Mouse (Mus musculus) testis, adult 2 months (tissue): ENCODE measurements around the gene Gm853. TPM values are rescaled to one million over a fixed set of nuclear protein-coding genes. Genes with fewer than 3 reads are reported as not detected.

Experiments
- H3K27ac ChIP-seq: fragments of 200-500 bp; 2 replicates; pipeline ENCODE4 v1.5.1; 2012; ENCODE audit warnings: low read depth, low read length; ENCODE audit not compliant: control insufficient read depth, insufficient read depth
- H3K27me3 ChIP-seq: fragments of 200-500 bp; 2 replicates; pipeline ENCODE4 v1.6.1; 2012; ENCODE audit warnings: mild to moderate bottlenecking, low read length, moderate library complexity; ENCODE audit not compliant: control insufficient read depth, insufficient read depth
- H3K36me3 ChIP-seq: fragments of 200-500 bp; 2 replicates; pipeline ENCODE4 v1.6.1; 2012; ENCODE audit warnings: mild to moderate bottlenecking, low read length; ENCODE audit not compliant: control insufficient read depth, insufficient read depth
- H3K4me1 ChIP-seq: fragments of 200-500 bp; 2 replicates; pipeline ENCODE4 v1.6.1; 2012; ENCODE audit warnings: low read length; ENCODE audit not compliant: control insufficient read depth, insufficient read depth
- H3K4me3 ChIP-seq: fragments of 200-500 bp; 2 replicates; pipeline ENCODE4 v1.5.1; 2012; ENCODE audit warnings: low read depth, mild to moderate bottlenecking, low read length, moderate library complexity, mixed read lengths; ENCODE audit not compliant: control insufficient read depth
- CTCF ChIP-seq: fragments of 200-500 bp; IDR thresholded peaks from 2 replicates; pipeline ENCODE4 v1.5.1; 2012; ENCODE audit warnings: low read depth, mild to moderate bottlenecking, inconsistent platforms, low read length, moderate library complexity; ENCODE audit not compliant: control insufficient read depth, insufficient read depth, insufficient replicate concordance
- POLR2A ChIP-seq: fragments of 200-500 bp; IDR thresholded peaks from 2 replicates; pipeline ENCODE4 v1.6.1; 2012; ENCODE audit warnings: low read depth, mild to moderate bottlenecking, inconsistent platforms, low read length, moderate library complexity; ENCODE audit not compliant: control insufficient read depth
- polyA plus RNA-seq: library from polyadenylated mRNA; depleted of rRNA; stranded (reverse); fragments of >200 nt; gene quantifications from 2 replicates; pipeline ENCODE4 v1.2.3, GENCODE M21; 2012

The Gm853 gene
- polyA plus RNA-seq, 1 experiment = not detected

- Histone ChIP-seq H3K27ac (no peak overlapping the region), H3K4me1 (peaks cover 21% of the 10 kb centered on the region), H3K36me3 (no peaks in the 10 kb centered on the region), H3K27me3 (no peaks in the 10 kb centered on the region), H3K4me3 (no peak overlapping the region)
- TF ChIP-seq POLR2A (no peak), CTCF (no peak)
Observed at GRCm38 (mm10) chr4:130177536-130177935, 44.7 kb downstream of the Gm853 start.

- H3K36me3 ChIP-seq = no peaks in the 10 kb centered on the region
Observed at GRCm38 (mm10) chr4:130177087-130177486, 45.1 kb downstream of the Gm853 start.

DNA sequence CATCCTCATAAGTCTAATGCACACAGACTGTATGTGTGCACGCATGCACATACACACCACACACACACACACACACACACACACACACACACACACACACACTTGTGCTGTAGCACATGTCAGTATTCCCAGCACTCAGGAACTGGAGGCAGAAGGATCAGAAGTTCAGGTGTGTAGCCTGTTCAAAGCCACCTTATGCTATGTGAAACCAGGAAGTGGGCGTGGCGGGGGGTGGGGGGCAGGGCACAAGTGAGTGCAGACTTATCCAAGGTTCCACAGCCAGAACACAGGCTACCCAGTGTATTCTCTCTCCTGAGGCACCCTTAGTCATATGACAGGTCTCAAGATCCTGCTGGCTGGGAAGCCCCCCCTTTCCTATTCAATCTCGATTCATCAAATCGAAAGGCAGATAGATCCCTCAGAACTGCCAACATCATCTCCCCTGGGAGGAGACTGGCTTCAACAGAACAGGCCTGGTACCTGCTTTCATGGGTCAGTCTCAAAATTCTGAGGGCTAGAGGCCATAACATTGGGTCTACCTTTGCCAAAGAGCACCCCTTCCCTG is 46.0 kb downstream of the Gm853 start:
- Histone ChIP-seq H3K4me1 (peaks cover 21% of the 10 kb centered on the region), H3K4me3 (no peak overlapping the region), H3K36me3 (no peaks in the 10 kb centered on the region), H3K27ac (no peak overlapping the region), H3K27me3 (no peaks in the 10 kb centered on the region)
- TF ChIP-seq CTCF (no peak), POLR2A (no peak)

More at GRCm38 (mm10) chr4:130177087-130177486, 45.1 kb downstream of the Gm853 start:
- TF ChIP-seq POLR2A = no peak
- no peak for TF ChIP-seq CTCF
- Histone ChIP-seq H3K27me3 (no peaks in the 10 kb centered on the region), H3K27ac (no peak overlapping the region), H3K4me3 (no peak overlapping the region), H3K4me1 (peaks cover 21% of the 10 kb centered on the region)

DNA sequence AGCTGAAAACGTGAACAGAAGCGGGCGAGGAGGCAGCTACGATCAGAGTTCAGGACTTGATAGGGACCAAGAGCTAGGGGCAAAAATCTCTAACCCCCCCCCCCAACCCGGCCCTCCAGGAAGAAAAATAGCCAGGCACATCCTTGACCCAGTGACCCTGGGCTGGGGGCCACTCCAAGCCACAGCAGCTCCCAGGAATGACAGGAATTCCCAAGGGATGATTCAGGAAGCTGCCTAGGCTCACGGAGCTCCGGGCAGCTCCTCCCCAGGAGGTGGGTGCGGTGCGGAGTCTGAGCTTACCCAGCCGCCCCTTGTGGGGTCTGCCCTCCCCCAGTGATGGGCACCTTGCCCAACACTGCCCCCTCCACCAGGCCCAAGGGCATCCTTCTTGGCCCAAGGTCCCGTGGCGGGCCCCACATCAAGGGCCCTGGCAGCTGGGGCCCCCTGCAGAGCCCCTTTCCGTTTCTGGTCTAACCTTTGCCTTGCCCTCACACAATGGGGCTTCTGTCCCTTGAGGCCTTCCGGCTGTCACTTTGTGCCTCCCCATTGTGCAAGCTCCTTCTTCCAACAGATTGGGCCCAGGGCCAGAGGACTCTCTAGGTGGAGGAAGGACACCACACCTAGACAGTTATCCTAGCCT is 47.0 kb downstream of the Gm853 start, which contains the start of gene Tinagl1:
Tinagl1 (minus strand) TSS at position 51 of the 640 bp plus-strand sequence.
- Histone ChIP-seq H3K27me3 (no peaks in the 10 kb centered on the region), H3K4me3 (peak within 1 kb of the TSS; percentile 52), H3K36me3 (no peaks in the 10 kb centered on the region), H3K4me1 (peaks cover 20% of the 10 kb centered on the region), H3K27ac (no peak within 1 kb of the TSS)
- TF ChIP-seq CTCF = no peak
- no peak for TF ChIP-seq POLR2A

DNA sequence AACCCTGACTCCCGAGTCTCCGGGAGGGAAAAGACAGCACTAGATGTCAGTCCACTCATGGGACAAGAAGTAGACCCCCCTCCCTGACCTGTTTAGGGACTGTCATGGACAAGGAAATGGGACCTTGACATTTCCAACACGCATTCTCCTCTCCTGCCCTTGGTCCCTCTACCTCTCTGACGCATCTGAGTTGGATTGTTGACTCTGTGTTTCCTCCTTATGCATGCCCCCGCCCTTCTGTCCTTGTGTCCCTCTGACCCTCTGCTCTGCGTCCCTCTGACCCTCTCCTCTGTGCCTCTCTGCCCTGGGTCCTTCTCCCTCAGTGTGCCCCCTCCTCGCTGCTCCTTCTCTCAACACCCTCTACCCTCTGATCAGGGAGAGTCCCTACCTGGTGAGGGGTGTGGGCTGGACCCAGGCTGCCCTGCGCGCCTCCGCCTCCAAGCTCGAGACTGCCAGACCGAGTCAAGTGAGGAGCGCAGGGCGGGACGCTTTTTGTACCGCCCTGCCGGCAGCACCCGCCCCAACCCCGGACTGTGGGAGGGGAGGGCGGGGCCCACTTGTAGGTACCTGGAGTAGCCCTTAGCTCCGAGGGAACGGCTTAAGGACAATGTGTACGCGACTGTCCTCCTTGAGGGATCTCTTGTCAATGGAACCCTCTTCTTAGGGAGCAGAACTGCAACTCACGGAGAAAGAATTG is 47.7 kb downstream of the Gm853 start:
- Histone ChIP-seq H3K4me3 (peak overlapping the region; percentile 52), H3K27ac (no peak overlapping the region), H3K36me3 (no peaks in the 10 kb centered on the region), H3K4me1 (peaks cover 16% of the 10 kb centered on the region), H3K27me3 (no peaks in the 10 kb centered on the region)
- 0 out of 2 replicates have a peak, but pooled peaks have one; percentile 9 for TF ChIP-seq POLR2A
- no peak for TF ChIP-seq CTCF

DNA sequence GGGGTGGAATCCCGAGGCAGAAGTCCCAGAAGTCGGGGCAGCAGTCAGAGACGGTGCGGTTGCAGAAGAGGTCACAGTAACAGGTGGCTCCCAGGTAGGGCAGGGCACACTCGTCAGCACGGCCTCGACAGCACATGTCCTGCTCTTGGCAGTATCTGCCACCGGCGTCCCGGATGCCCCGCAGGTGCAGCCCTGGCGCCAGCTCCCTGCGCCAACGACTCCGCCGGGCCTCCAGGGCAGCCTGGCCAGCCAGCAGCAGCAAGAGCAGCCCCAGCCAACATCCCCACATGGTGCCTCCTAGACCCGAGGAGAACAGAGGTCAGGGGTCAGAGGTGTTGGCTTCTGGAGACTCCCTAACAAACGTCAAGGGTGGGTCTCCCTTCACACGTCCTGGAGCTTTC is 48.3 kb downstream of the Gm853 start:
- Histone ChIP-seq H3K36me3 (no peaks in the 10 kb centered on the region), H3K27ac (no peak overlapping the region), H3K27me3 (no peaks in the 10 kb centered on the region), H3K4me1 (peaks cover 16% of the 10 kb centered on the region), H3K4me3 (no peak overlapping the region)
- TF ChIP-seq CTCF = no peak
- no peak for TF ChIP-seq POLR2A

DNA sequence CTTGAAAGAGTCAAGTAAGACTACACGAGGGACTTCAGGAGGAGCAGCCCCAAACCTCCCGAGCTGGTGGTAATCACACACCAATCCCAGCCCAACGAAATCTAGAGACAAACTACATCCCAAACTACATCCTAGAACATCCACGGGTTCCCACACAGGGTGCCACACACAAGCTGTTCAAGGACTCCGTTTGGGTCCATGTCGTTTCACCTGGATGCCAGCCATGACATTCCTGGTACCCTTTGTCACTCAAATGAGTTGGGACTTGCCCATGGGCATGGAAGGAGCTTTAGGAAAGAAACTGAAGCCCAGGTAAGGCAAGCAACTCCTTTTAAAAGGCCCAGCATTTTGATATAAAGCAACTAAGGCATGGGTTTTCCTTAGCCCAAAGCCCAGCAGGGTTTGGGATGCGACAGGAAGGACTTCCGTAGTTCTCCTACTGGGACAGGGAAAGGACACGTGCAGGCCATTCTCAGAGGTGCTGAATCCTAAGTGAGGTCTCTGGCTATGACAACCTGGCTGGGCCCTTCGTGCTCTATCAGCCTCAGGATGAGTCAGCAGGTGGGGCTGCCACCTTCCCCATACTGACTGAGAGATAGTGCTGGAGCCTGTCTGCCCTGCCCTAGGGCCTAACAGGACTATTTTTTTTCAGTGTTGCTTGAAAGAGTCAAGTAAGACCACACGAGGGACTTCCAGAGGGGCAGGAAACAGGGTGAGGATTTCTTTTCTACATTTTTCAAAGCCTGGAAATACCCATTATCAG is 49.0 kb downstream of the Gm853 start:
- H3K27me3 ChIP-seq = no peaks in the 10 kb centered on the region
- peaks cover 16% of the 10 kb centered on the region for H3K4me1 ChIP-seq
- no peak overlapping the region for H3K27ac ChIP-seq
- H3K36me3 ChIP-seq = no peaks in the 10 kb centered on the region
- TF ChIP-seq CTCF (no peak), POLR2A (no peak)
- H3K4me3 ChIP-seq = no peak overlapping the region
